Mouse (Mus musculus) liver, embryonic 15.5 days (tissue): ENCODE results near the gene Ncdn. TPM values are rescaled to one million over a fixed set of nuclear protein-coding genes. Genes with fewer than 3 reads are reported as not detected.

ENCODE experiments used
- ATAC-seq: fragments of 200-750 bp; cut with Nextera tagmentation; 2 replicates; pipeline ENCODE4 v1.8.0; 2017; ENCODE audit warnings: moderate number of reproducible peaks, mild to moderate bottlenecking, moderate library complexity; ENCODE audit not compliant: insufficient read depth
- H3K27ac ChIP-seq: fragments of 300-500 bp; sonication (generic); replicated peaks from 2 replicates; pipeline ENCODE4 v1.5.1; 2015; ENCODE audit warnings: mild to moderate bottlenecking, inconsistent platforms
- H3K27me3 ChIP-seq: fragments of 300-500 bp; sonication (generic); 2 replicates; pipeline ENCODE4 v1.6.1; 2015; ENCODE audit warnings: mild to moderate bottlenecking, inconsistent platforms
- H3K36me3 ChIP-seq: fragments of 300-500 bp; sonication (generic); replicated peaks from 2 replicates; pipeline ENCODE4 v1.6.1; 2015; ENCODE audit warnings: moderate library complexity, mild to moderate bottlenecking, inconsistent platforms
- H3K4me1 ChIP-seq: fragments of 300-500 bp; sonication (generic); replicated peaks from 2 replicates; pipeline ENCODE4 v1.6.1; 2015; ENCODE audit warnings: inconsistent platforms
- H3K4me2 ChIP-seq: fragments of 300-500 bp; sonication (generic); 2 replicates; pipeline ENCODE4 v1.6.1; 2015; ENCODE audit warnings: moderate library complexity, mild to moderate bottlenecking, inconsistent platforms
- H3K4me3 ChIP-seq: fragments of 300-500 bp; sonication (generic); replicated peaks from 2 replicates; pipeline ENCODE4 v1.5.1; 2015; ENCODE audit warnings: mild to moderate bottlenecking, inconsistent platforms
- H3K9ac ChIP-seq: fragments of 300-500 bp; sonication (generic); 2 replicates; pipeline ENCODE4 v1.6.1; 2015; ENCODE audit warnings: moderate library complexity, mild to moderate bottlenecking, inconsistent platforms
- H3K9me3 ChIP-seq: fragments of 300-500 bp; sonication (generic); replicated peaks from 2 replicates; pipeline ENCODE4 v1.6.1; 2016; ENCODE audit warnings: inconsistent platforms
- WGBS: fragments of 180-500 bp; shearing (Covaris S2); methylation state at CpG from one replicate; pipeline ENCODE4 v1.1.7; 2015; ENCODE audit warnings: mixed read lengths; ENCODE audit not compliant: insufficient replicate concordance; 5-methylcytosine and 5-hydroxymethylcytosine counted together
- polyA plus RNA-seq: library from polyadenylated mRNA; unstranded; fragments of >200 nt; fragmentation: Nextera tagmentation; extraction: Ambion mirVana; gene quantifications from 2 replicates; pipeline ENCODE4 v1.2.1, GENCODE M21; 2015

The Ncdn gene
- polyA plus RNA-seq, 1 experiment from 2014 or later: 6.9 TPM

DNA sequence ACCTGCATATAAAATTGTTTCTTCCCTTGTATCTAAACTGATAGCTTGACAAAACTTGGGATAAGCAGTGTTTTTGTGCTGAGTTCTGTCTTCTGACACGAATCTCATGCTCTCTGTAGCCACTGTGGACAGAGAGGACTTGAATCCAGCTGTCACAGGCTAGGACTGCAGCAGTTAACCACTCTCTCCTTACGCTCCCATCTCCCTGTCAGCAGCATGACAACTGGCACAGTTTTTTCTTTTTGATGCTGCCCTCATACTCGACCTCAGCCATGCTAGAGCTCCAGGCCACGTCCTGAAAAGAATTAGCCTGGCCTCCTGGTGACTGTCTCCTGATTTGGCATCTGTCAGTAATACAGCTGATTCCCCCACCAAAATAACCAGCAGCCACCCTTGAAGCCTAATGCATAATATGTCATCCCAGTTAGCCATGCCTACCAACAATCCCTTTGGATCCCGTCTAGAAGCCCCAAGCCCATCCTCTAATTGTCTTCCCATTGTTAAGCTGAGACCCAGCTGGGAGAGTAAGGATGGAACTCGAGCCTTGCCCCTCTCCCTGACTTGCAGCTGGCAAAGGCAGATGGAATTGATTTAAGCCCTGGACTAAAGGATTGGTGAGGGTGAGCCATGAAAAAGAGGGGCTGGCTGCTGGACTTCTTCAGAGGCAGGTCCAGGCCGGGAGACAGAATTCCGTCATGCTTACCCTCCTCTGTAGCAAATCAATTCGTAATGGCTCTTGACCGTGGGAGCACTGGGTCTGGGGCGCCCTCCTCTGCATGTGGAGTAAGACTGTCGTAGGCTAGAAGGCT is 46.4 kb downstream of the Ncdn start:
- ATAC-seq: no peak
- Histone ChIP-seq H3K4me1 (no peaks in the 10 kb centered on the region), H3K36me3 (peaks cover 82% of the 10 kb centered on the region), H3K4me2 (no peak overlapping the region), H3K4me3 (no peak overlapping the region), H3K27me3 (no peaks in the 10 kb centered on the region), H3K9ac (no peak overlapping the region), H3K27ac (no peak overlapping the region), H3K9me3 (no peaks in the 10 kb centered on the region)
- WGBS: 82% methylated on average over 12 of the region's 12 CpGs

DNA sequence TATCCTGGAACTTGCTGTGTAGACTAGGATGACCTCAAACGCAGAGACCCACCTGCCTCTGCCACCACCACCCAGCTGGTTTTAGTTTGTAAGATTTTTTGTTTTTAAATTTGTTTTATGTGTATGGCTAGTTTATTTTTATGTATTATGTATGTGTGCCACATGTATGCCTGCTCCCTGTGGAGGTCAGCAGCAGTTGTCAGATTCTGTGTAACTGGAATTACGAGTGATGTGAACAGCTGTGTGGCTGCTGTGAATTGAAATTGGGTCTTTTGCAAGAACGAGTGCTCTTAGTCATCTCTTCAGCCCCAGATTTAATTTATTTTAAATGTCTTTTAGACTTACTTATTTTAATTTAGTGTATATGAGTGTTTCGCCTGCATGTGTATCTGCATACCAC is 56.3 kb downstream of the Ncdn start:
- Histone ChIP-seq H3K9ac (no peak overlapping the region), H3K36me3 (peaks cover 58% of the 10 kb centered on the region), H3K4me3 (no peak overlapping the region), H3K27ac (no peak overlapping the region), H3K4me1 (no peaks in the 10 kb centered on the region), H3K9me3 (no peaks in the 10 kb centered on the region), H3K27me3 (no peaks in the 10 kb centered on the region), H3K4me2 (no peak overlapping the region)
- 81% methylated on average over 4 of the region's 4 CpGs for WGBS
- ATAC-seq: no peak

Other genes starting within 250 kb of the Ncdn start
- 0.17 and 0.31 TPM in 2 replicates for gene Ago4, start 220.0 kb downstream of the Ncdn start, polyA plus RNA-seq
- gene Clspn, start 196.5 kb downstream of the Ncdn start, polyA plus RNA-seq: 35.2 and 36.4 TPM in 2 replicates
- gene 5730409E04Rik, start 143.6 kb downstream of the Ncdn start, polyA plus RNA-seq: 0.21 and 0.25 TPM in 2 replicates
- gene Psmb2, start 75.8 kb downstream of the Ncdn start, polyA plus RNA-seq: 236 and 256 TPM in 2 replicates
- gene Tfap2e, start 17.2 kb downstream of the Ncdn start, polyA plus RNA-seq: not detected in 2 replicates
- gene AU040320, start 106 bp upstream of the Ncdn start, polyA plus RNA-seq: 8.4 and 8.9 TPM in 2 replicates
- 2.6 and 3.2 TPM in 2 replicates for gene Zmym4, start 214.7 kb upstream of the Ncdn start, polyA plus RNA-seq